ENCODE assay signal across 8 mouse cellular contexts in genomic region chr1:180333588-180333987, GRCm38 (mm10). TPM values are rescaled to one million over a fixed set of nuclear protein-coding genes. Genes with fewer than 3 reads are reported as not detected.
DNase-seq lines count a peak whose midpoint lies in the region; ATAC-seq lines count a peak whose summit lies in the region.

No protein-coding gene starts in this region.

- H3K9ac ChIP-seq in lung, embryonic 16.5 days (ENCODE audit: low read length): peak overlapping the region; percentile 30
- H3K9ac ChIP-seq in heart, embryonic 14.5 days (ENCODE audit: low read length): peak overlapping the region; percentile 84
- peak overlapping the region; percentile 87 for H3K9ac ChIP-seq in kidney, embryonic 16.5 days (replicated peaks; ENCODE audit: low read length)
- no peak overlapping the region for H3K9ac ChIP-seq in neural tube, embryonic 15.5 days (replicated peaks)

- H3K36me3 ChIP-seq in lung, embryonic 16.5 days (ENCODE audit: control insufficient read depth, insufficient read depth, low read length): peaks cover 4% of the 10 kb centered on the region; the same call in 1 of the 2 replicates
- peaks cover 17% of the 10 kb centered on the region for H3K36me3 ChIP-seq in heart, embryonic 14.5 days (ENCODE audit: control insufficient read depth, insufficient read depth, low read length)
- H3K36me3 ChIP-seq in kidney, embryonic 16.5 days (ENCODE audit: insufficient read depth, low read length): peaks cover 8% of the 10 kb centered on the region
- no peaks in the 10 kb centered on the region for H3K36me3 ChIP-seq in neural tube, embryonic 15.5 days

- no peak for DNase-seq in lung, postnatal 10 days
- no peak for DNase-seq in adrenal gland, postnatal 36 days
- no peak for DNase-seq in spleen, adult 18-20 months
- no peak for DNase-seq in adrenal gland, adult 18-20 months (ENCODE audit: low spot score in 2 of 2)

- H3K4me3 ChIP-seq in lung, embryonic 16.5 days (ENCODE audit: low read length): peak overlapping the region; percentile 85
- H3K4me3 ChIP-seq in heart, embryonic 14.5 days (ENCODE audit: control insufficient read depth in 1 of 2, insufficient read depth in 1 of 2, low read depth in 1 of 2, low read length in 2 of 2): peak overlapping the region; percentile 59 to 89
- H3K4me3 ChIP-seq in kidney, embryonic 16.5 days (ENCODE audit: low read length): peak overlapping the region; percentile 79
- peak overlapping the region; percentile 56 for H3K4me3 ChIP-seq in neural tube, embryonic 15.5 days (replicated peaks)

- no peak overlapping the region for H3K27ac ChIP-seq in lung, embryonic 16.5 days (ENCODE audit: low read length)
- no peak overlapping the region for H3K27ac ChIP-seq in heart, embryonic 14.5 days (replicated peaks in 1 of 2; ENCODE audit: control insufficient read depth in 1 of 2, insufficient read depth in 1 of 2, low read depth in 2 of 2, low read length in 2 of 2)
- no peak overlapping the region for H3K27ac ChIP-seq in kidney, embryonic 16.5 days (ENCODE audit: low read length)
- no peak overlapping the region for H3K27ac ChIP-seq in neural tube, embryonic 15.5 days (replicated peaks)

- ATAC-seq in lung, embryonic 16.5 days (ENCODE audit: low read depth): no peak
- ATAC-seq in heart, embryonic 14.5 days (ENCODE audit: insufficient number of reproducible peaks, insufficient read depth, low FRiP score, low read depth): no peak
- no peak for ATAC-seq in kidney, embryonic 16.5 days (ENCODE audit: low FRiP score, low TSS enrichment)
- no peak for ATAC-seq in neural tube, embryonic 15.5 days (ENCODE audit: low FRiP score)

- peaks cover 41% of the 10 kb centered on the region for H3K4me1 ChIP-seq in lung, embryonic 16.5 days (replicated peaks; ENCODE audit: control insufficient read depth, insufficient read depth, low read length)
- peaks cover 22 to 41% of the 10 kb centered on the region in 2 experiments for H3K4me1 ChIP-seq in heart, embryonic 14.5 days (ENCODE audit: control insufficient read depth in 2 of 2, insufficient read depth in 2 of 2, low read length in 2 of 2)
- peaks cover 67% of the 10 kb centered on the region for H3K4me1 ChIP-seq in kidney, embryonic 16.5 days (ENCODE audit: insufficient read depth, low read length)
- peaks cover 64% of the 10 kb centered on the region for H3K4me1 ChIP-seq in neural tube, embryonic 15.5 days

- H3K9me3 ChIP-seq in lung, embryonic 16.5 days (ENCODE audit: control insufficient read depth, low read length): no peaks in the 10 kb centered on the region
- H3K9me3 ChIP-seq in heart, embryonic 14.5 days (ENCODE audit: control insufficient read depth, low read length): no peaks in the 10 kb centered on the region
- no peaks in the 10 kb centered on the region for H3K9me3 ChIP-seq in kidney, embryonic 16.5 days (ENCODE audit: low read length)
- no peaks in the 10 kb centered on the region for H3K9me3 ChIP-seq in neural tube, embryonic 15.5 days (replicated peaks)

- no peaks in the 10 kb centered on the region for H3K27me3 ChIP-seq in lung, embryonic 16.5 days (ENCODE audit: control insufficient read depth, insufficient read depth, low read depth, low read length)
- peaks cover 11% of the 10 kb centered on the region for H3K27me3 ChIP-seq in heart, embryonic 14.5 days (ENCODE audit: control insufficient read depth, insufficient read depth, low read length)
- no peaks in the 10 kb centered on the region for H3K27me3 ChIP-seq in kidney, embryonic 16.5 days (ENCODE audit: insufficient read depth, low read length)
- peaks cover 27% of the 10 kb centered on the region for H3K27me3 ChIP-seq in neural tube, embryonic 15.5 days (replicated peaks)

- peak overlapping the region; percentile 77 for H3K4me2 ChIP-seq in lung, embryonic 16.5 days (ENCODE audit: low read depth, low read length)
- H3K4me2 ChIP-seq in heart, embryonic 14.5 days (ENCODE audit: low read length): peak overlapping the region; percentile 98
- H3K4me2 ChIP-seq in kidney, embryonic 16.5 days (replicated peaks; ENCODE audit: low read depth, low read length): peak overlapping the region; percentile 91
- H3K4me2 ChIP-seq in neural tube, embryonic 15.5 days: peak overlapping the region; percentile 100

- 48% methylated on average over 6 of the region's 6 CpGs for WGBS in lung, embryonic 16.5 days
- 43% methylated on average over 6 of the region's 6 CpGs for WGBS in heart, embryonic 14.5 days
- WGBS in kidney, embryonic 16.5 days: 38% methylated on average over 6 of the region's 6 CpGs
- WGBS in neural tube, embryonic 15.5 days: 19% methylated on average over 6 of the region's 6 CpGs

RNA-seq across cellular contexts. Expression of gene Itpkb, which starts 3.3 kb away (rescaled TPM):
- polyA plus RNA-seq in lung, embryonic 16.5 days (2015; fragmentation: Nextera tagmentation; extraction: Ambion mirVana): 9.4 and 10.6 TPM in 2 replicates
- 5.5 and 5.6 TPM in 2 replicates for polyA plus RNA-seq in heart, embryonic 14.5 days (2014; fragmentation: Nextera tagmentation; extraction: Ambion mirVana)
- polyA plus RNA-seq in kidney, embryonic 16.5 days (2015; fragmentation: Nextera tagmentation; extraction: Ambion mirVana): 8.3 and 9.6 TPM in 2 replicates
- polyA plus RNA-seq in neural tube, embryonic 15.5 days (2015; fragmentation: Nextera tagmentation; extraction: Ambion mirVana): 4.1 and 5.3 TPM in 2 replicates
- 10 to 100 TPM; 58.5 to 71.5 TPM for total RNA-seq in adrenal gland, postnatal 36 days (2021)
- 10 to 100 TPM; 49.3 to 58.6 TPM for total RNA-seq in adrenal gland, adult 18-20 months (2021)
